Mouse (Mus musculus): ENCODE data around the gene Mdc1. TPM values are rescaled to one million over a fixed set of nuclear protein-coding genes. Genes with fewer than 3 reads are reported as not detected.
A peak's percentile ranks its signal among the peaks of the same experiment; 100 is the strongest.

Mdc1 gene
- polyA plus RNA-seq, 1 experiment from 2014 or later: 7.9 TPM

GRCm38 (mm10) chr17:35897644-35898573 is 56.6 kb downstream of the Mdc1 start:
- peaks cover 66% of the 10 kb centered on the region for H3K36me3 ChIP-seq
- H3K27ac ChIP-seq (replicated peaks): peak overlapping the region; percentile 99
- peak overlapping the region; percentile 36 for H3K9ac ChIP-seq (replicated peaks)
- peak; percentile 55 for ATAC-seq (ENCODE audit: low FRiP score)
- peak overlapping the region; percentile 100 for H3K4me2 ChIP-seq
- H3K4me3 ChIP-seq (replicated peaks): peak overlapping the region; percentile 87
- H3K4me1 ChIP-seq: peaks cover 29% of the 10 kb centered on the region
- H3K9me3 ChIP-seq (replicated peaks): no peaks in the 10 kb centered on the region
- WGBS: 41% methylated on average over 23 of the region's 23 CpGs
- no peaks in the 10 kb centered on the region for H3K27me3 ChIP-seq (replicated peaks)

- Histone ChIP-seq H3K36me3 (peaks cover 65% of the 10 kb centered on the region), H3K9me3 (replicated peaks) (no peaks in the 10 kb centered on the region), H3K9ac (replicated peaks) (no peak overlapping the region), H3K4me1 (peaks cover 22% of the 10 kb centered on the region), H3K27ac (replicated peaks) (no peak overlapping the region), H3K4me3 (replicated peaks) (no peak overlapping the region), H3K4me2 (no peak overlapping the region), H3K27me3 (replicated peaks) (no peaks in the 10 kb centered on the region)
- 90% methylated on average over 3 of the region's 3 CpGs for whole genome bisulfite sequencing
- no peak for ATAC-seq (ENCODE audit: low FRiP score)
Observed at GRCm38 (mm10) chr17:35900636-35901035, 59.3 kb downstream of the Mdc1 start.

GRCm38 (mm10) chr17:35903343-35903991 is 62.2 kb downstream of the Mdc1 start:
- ATAC-seq (ENCODE audit: low FRiP score): no peak
- H3K27ac ChIP-seq (replicated peaks): no peak overlapping the region
- 91% methylated on average over 9 of the region's 9 CpGs for WGBS

GRCm38 (mm10) chr17:35903992-35904355 is 62.7 kb downstream of the Mdc1 start:
- ATAC-seq (ENCODE audit: low FRiP score): no peak
- Histone ChIP-seq H3K27ac (replicated peaks) (no peak overlapping the region), H3K9me3 (replicated peaks) (no peaks in the 10 kb centered on the region), H3K9ac (replicated peaks) (no peak overlapping the region), H3K27me3 (replicated peaks) (no peaks in the 10 kb centered on the region), H3K4me3 (replicated peaks) (no peak overlapping the region), H3K4me1 (peaks cover 26% of the 10 kb centered on the region), H3K4me2 (no peak overlapping the region), H3K36me3 (peaks cover 77% of the 10 kb centered on the region)
- 87% methylated on average over 4 of the region's 4 CpGs for WGBS

More at GRCm38 (mm10) chr17:35903343-35903991, 62.2 kb downstream of the Mdc1 start:
- no peak overlapping the region for H3K4me3 ChIP-seq (replicated peaks)
- H3K36me3 ChIP-seq: peaks cover 79% of the 10 kb centered on the region
- H3K27me3 ChIP-seq (replicated peaks): no peaks in the 10 kb centered on the region
- H3K4me2 ChIP-seq: no peak overlapping the region
- H3K9ac ChIP-seq (replicated peaks): no peak overlapping the region
- peaks cover 21% of the 10 kb centered on the region for H3K4me1 ChIP-seq
- H3K9me3 ChIP-seq (replicated peaks): no peaks in the 10 kb centered on the region

GRCm38 (mm10) chr17:35905587-35905986 is 64.3 kb downstream of the Mdc1 start:
- H3K36me3 ChIP-seq: peaks cover 61% of the 10 kb centered on the region

GRCm38 (mm10) chr17:35907609-35908008 is 66.3 kb downstream of the Mdc1 start:
- H3K4me3 ChIP-seq (replicated peaks): no peak overlapping the region
- WGBS: 79% methylated on average over 2 of the region's 2 CpGs
- no peak overlapping the region for H3K27ac ChIP-seq (replicated peaks)
- no peaks in the 10 kb centered on the region for H3K9me3 ChIP-seq (replicated peaks)
- no peak for ATAC-seq (ENCODE audit: low FRiP score)
- peaks cover 35% of the 10 kb centered on the region for H3K4me1 ChIP-seq
- peak overlapping the region; percentile 89; the same call in 1 of the 2 replicates for H3K4me2 ChIP-seq
- H3K36me3 ChIP-seq: peaks cover 46% of the 10 kb centered on the region
- H3K27me3 ChIP-seq (replicated peaks): no peaks in the 10 kb centered on the region
- H3K9ac ChIP-seq (replicated peaks): no peak overlapping the region

More at GRCm38 (mm10) chr17:35905587-35905986, 64.3 kb downstream of the Mdc1 start:
- 98% methylated on average over 1 of the region's 1 CpGs for WGBS
- Histone ChIP-seq H3K4me2 (no peak overlapping the region), H3K4me1 (peaks cover 35% of the 10 kb centered on the region), H3K9ac (replicated peaks) (no peak overlapping the region), H3K9me3 (replicated peaks) (no peaks in the 10 kb centered on the region), H3K27me3 (replicated peaks) (no peaks in the 10 kb centered on the region), H3K27ac (replicated peaks) (no peak overlapping the region), H3K4me3 (replicated peaks) (no peak overlapping the region)
- no peak for ATAC-seq (ENCODE audit: low FRiP score)

Small RNAs within 50 kb of the gene (microRNA-seq; reads per million reads assigned to microRNA genes)
- gene Gm28033: 0.69 reads per million

Other genes starting within 250 kb of the Mdc1 start
- 0.40 TPM in 1 of 2 replicates, not detected in the other for gene Sfta2, start 240.0 kb upstream of the Mdc1 start, polyA plus RNA-seq (2015; fragmentation: Nextera tagmentation; extraction: Ambion mirVana)
- gene Gm9573, start 214.9 kb upstream of the Mdc1 start, polyA plus RNA-seq (2015; fragmentation: Nextera tagmentation; extraction: Ambion mirVana): not detected in 2 replicates
- gene Mucl3, start 197.8 kb upstream of the Mdc1 start, polyA plus RNA-seq (2015; fragmentation: Nextera tagmentation; extraction: Ambion mirVana): 0.22 TPM in 1 of 2 replicates, not detected in the other
- 12.8 and 17.9 TPM in 2 replicates for gene Vars2, start 173.9 kb upstream of the Mdc1 start, polyA plus RNA-seq (2015; fragmentation: Nextera tagmentation; extraction: Ambion mirVana)
- 24.1 and 30.7 TPM in 2 replicates for gene Gtf2h4, start 167.8 kb upstream of the Mdc1 start, polyA plus RNA-seq (2015; fragmentation: Nextera tagmentation; extraction: Ambion mirVana)
- gene Ddr1, start 136.9 kb upstream of the Mdc1 start, polyA plus RNA-seq (2015; fragmentation: Nextera tagmentation; extraction: Ambion mirVana): 73.8 and 76.4 TPM in 2 replicates
- 14.9 and 15.5 TPM in 2 replicates for gene Ier3, start 19.8 kb upstream of the Mdc1 start, polyA plus RNA-seq (2015; fragmentation: Nextera tagmentation; extraction: Ambion mirVana)
- gene Flot1, start 18.3 kb upstream of the Mdc1 start, polyA plus RNA-seq (2015; fragmentation: Nextera tagmentation; extraction: Ambion mirVana): 131 and 141 TPM in 2 replicates
- gene Tubb5, start 3.2 kb upstream of the Mdc1 start, polyA plus RNA-seq (2015; fragmentation: Nextera tagmentation; extraction: Ambion mirVana): 1,339 and 1,471 TPM in 2 replicates
- gene Nrm, start 19.8 kb downstream of the Mdc1 start, polyA plus RNA-seq (2015; fragmentation: Nextera tagmentation; extraction: Ambion mirVana): 17.6 and 26.7 TPM in 2 replicates
- gene Ppp1r18, start 24.1 kb downstream of the Mdc1 start, polyA plus RNA-seq (2015; fragmentation: Nextera tagmentation; extraction: Ambion mirVana): 19.3 and 25.1 TPM in 2 replicates
- 26.8 and 30.5 TPM in 2 replicates for gene Dhx16, start 38.3 kb downstream of the Mdc1 start, polyA plus RNA-seq (2015; fragmentation: Nextera tagmentation; extraction: Ambion mirVana)
- gene 2310061I04Rik, start 55.9 kb downstream of the Mdc1 start, polyA plus RNA-seq (2015; fragmentation: Nextera tagmentation; extraction: Ambion mirVana): 59.2 and 75.2 TPM in 2 replicates
- 259 and 319 TPM in 2 replicates for gene Atat1, start 68.6 kb downstream of the Mdc1 start, polyA plus RNA-seq (2015; fragmentation: Nextera tagmentation; extraction: Ambion mirVana)
- gene Mrps18b, start 74.9 kb downstream of the Mdc1 start, polyA plus RNA-seq (2015; fragmentation: Nextera tagmentation; extraction: Ambion mirVana): 67.1 and 73.6 TPM in 2 replicates
- 36.7 and 40.8 TPM in 2 replicates for gene Ppp1r10, start 74.9 kb downstream of the Mdc1 start, polyA plus RNA-seq (2015; fragmentation: Nextera tagmentation; extraction: Ambion mirVana)
- gene Abcf1, start 128.2 kb downstream of the Mdc1 start, polyA plus RNA-seq (2015; fragmentation: Nextera tagmentation; extraction: Ambion mirVana): 78.4 and 90.3 TPM in 2 replicates
- 67.4 and 73.0 TPM in 2 replicates for gene Gnl1, start 138.3 kb downstream of the Mdc1 start, polyA plus RNA-seq (2015; fragmentation: Nextera tagmentation; extraction: Ambion mirVana)
- gene Prr3, start 138.7 kb downstream of the Mdc1 start, polyA plus RNA-seq (2015; fragmentation: Nextera tagmentation; extraction: Ambion mirVana): 78.5 and 87.9 TPM in 2 replicates
- 8.6 and 10.0 TPM in 2 replicates for gene H2-T24, start 179.0 kb downstream of the Mdc1 start, polyA plus RNA-seq (2015; fragmentation: Nextera tagmentation; extraction: Ambion mirVana)
- 5.3 and 13.9 TPM in 2 replicates for gene H2-T23, start 191.3 kb downstream of the Mdc1 start, polyA plus RNA-seq (2015; fragmentation: Nextera tagmentation; extraction: Ambion mirVana)
- 7.3 and 12.5 TPM in 2 replicates for gene H2-T22, start 201.2 kb downstream of the Mdc1 start, polyA plus RNA-seq (2015; fragmentation: Nextera tagmentation; extraction: Ambion mirVana)
- not detected in 2 replicates for gene Gm6034, start 201.4 kb downstream of the Mdc1 start, polyA plus RNA-seq (2015; fragmentation: Nextera tagmentation; extraction: Ambion mirVana)
- 0.22 TPM in 1 of 2 replicates, not detected in the other for gene Gm11127, start 216.9 kb downstream of the Mdc1 start, polyA plus RNA-seq (2015; fragmentation: Nextera tagmentation; extraction: Ambion mirVana)